Mouse (Mus musculus) neural tube, embryonic 11.5 days (tissue): ENCODE results near the gene Sars. TPM values are rescaled to one million over a fixed set of nuclear protein-coding genes. Genes with fewer than 3 reads are reported as not detected.

Source experiments
- ATAC-seq: fragments of 200-750 bp; cut with Nextera tagmentation; 2 replicates; pipeline ENCODE4 v1.8.0; 2017; ENCODE audit warnings: moderate number of reproducible peaks, mild to moderate bottlenecking, moderate TSS enrichment, moderate library complexity; ENCODE audit not compliant: insufficient read depth, low FRiP score, low TSS enrichment
- DNase-seq: peaks from one replicate; pipeline ENCODE4 v3.0.0-alpha.2; 2015; ENCODE audit warnings: low spot score
- H3K27ac ChIP-seq: fragments of 300-500 bp; sonication (generic); 2 replicates; pipeline ENCODE4 v1.5.1; 2014; ENCODE audit warnings: low read depth, mild to moderate bottlenecking, low read length
- H3K27me3 ChIP-seq: fragments of 300-500 bp; sonication (generic); 2 replicates; pipeline ENCODE4 v1.6.1; 2014; ENCODE audit warnings: mild to moderate bottlenecking, low read length, mixed read lengths; ENCODE audit not compliant: control insufficient read depth, insufficient read depth
- H3K36me3 ChIP-seq: fragments of 300-500 bp; sonication (generic); 2 replicates; pipeline ENCODE4 v1.6.1; 2014; ENCODE audit warnings: mild to moderate bottlenecking, low read length, moderate library complexity, mixed read lengths; ENCODE audit not compliant: control insufficient read depth, insufficient read depth
- H3K4me1 ChIP-seq: fragments of 300-500 bp; sonication (generic); 2 replicates; pipeline ENCODE4 v1.6.1; 2014; ENCODE audit warnings: low read length, mixed read lengths; ENCODE audit not compliant: control insufficient read depth, insufficient read depth
- H3K4me2 ChIP-seq: fragments of 300-500 bp; sonication (generic); 2 replicates; pipeline ENCODE4 v1.6.1; 2014; ENCODE audit warnings: low read depth, mild to moderate bottlenecking, moderate library complexity
- H3K4me3 ChIP-seq: fragments of 300-500 bp; sonication (generic); 2 replicates; pipeline ENCODE4 v1.5.1; 2014; ENCODE audit warnings: low read depth, low read length
- H3K9ac ChIP-seq: fragments of 300-500 bp; sonication (generic); 2 replicates; pipeline ENCODE4 v1.6.1; 2014; ENCODE audit warnings: mild to moderate bottlenecking, low read length
- H3K9me3 ChIP-seq: fragments of 300-500 bp; sonication (generic); 2 replicates; pipeline ENCODE4 v1.6.1; 2016; ENCODE audit warnings: low read length; ENCODE audit not compliant: control insufficient read depth
- WGBS: fragments of 180-500 bp; shearing (Covaris S2); extraction: QIAGEN DNeasy Blood & Tissue Kit; methylation state at CpG from one replicate; pipeline ENCODE4 v1.1.7; 2014; 5-methylcytosine and 5-hydroxymethylcytosine counted together
- polyA plus RNA-seq: library from polyadenylated mRNA; unstranded; fragments of >200 nt; fragmentation: Nextera tagmentation; extraction: Ambion mirVana; gene quantifications from 2 replicates; pipeline ENCODE4 v1.2.1, GENCODE M21; 2014

Sars gene
- polyA plus RNA-seq, 1 experiment from 2014 or later: 216 TPM

DNA sequence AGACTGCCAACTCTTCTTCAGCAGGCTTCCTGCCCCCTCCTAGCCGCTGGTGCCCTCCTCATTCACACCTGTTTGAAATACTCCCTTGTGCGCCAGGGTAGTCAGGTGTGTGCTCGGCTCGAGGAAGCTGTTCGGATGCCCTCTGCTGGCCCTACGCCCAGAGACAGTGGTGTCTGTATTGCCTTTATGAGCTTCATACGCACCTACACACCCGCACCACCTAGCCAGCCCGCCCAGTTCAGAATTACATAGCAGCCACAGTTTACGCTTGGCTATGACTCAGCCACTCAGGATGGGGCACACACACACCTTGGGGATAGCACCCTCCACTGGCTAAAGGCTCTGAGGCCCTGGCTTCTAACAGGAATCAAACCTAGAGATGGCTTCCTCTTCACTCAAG is 13.9 kb upstream of the Sars start:
- Histone ChIP-seq H3K4me1 (no peaks in the 10 kb centered on the region), H3K9ac (no peak overlapping the region), H3K27me3 (no peaks in the 10 kb centered on the region), H3K9me3 (no peaks in the 10 kb centered on the region), H3K4me2 (no peak overlapping the region), H3K27ac (no peak overlapping the region), H3K4me3 (no peak overlapping the region), H3K36me3 (no peaks in the 10 kb centered on the region)
- DNase-seq: no peak
- 43% methylated on average over 10 of the region's 10 CpGs for WGBS
- no peak for ATAC-seq

DNA sequence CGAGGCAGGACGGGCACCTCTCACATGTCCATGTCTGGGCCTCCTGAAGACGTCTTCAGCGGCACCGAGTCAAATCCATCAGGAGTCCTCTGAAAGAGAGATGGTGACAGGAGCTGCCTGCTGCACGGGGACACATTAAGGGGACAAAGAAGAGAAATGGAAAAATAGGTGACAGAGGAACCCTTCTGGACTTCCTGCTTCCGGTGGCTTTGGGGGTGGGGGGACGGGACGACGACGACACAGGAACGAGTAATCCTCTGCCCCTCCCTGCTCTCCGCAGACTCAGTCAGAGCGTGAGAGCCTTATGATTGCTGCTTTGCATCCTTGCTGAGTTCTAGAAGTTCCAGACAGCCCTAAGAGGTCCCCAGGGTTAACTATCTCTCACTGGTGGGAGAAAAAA is 13.4 kb upstream of the Sars start:
- H3K9ac ChIP-seq: no peak overlapping the region
- no peaks in the 10 kb centered on the region for H3K9me3 ChIP-seq
- ATAC-seq: no peak
- 63% methylated on average over 14 of the region's 14 CpGs for WGBS
- no peak overlapping the region for H3K4me2 ChIP-seq
- no peaks in the 10 kb centered on the region for H3K27me3 ChIP-seq
- H3K27ac ChIP-seq: no peak overlapping the region
- H3K4me3 ChIP-seq: no peak overlapping the region
- no peak for DNase-seq
- no peaks in the 10 kb centered on the region for H3K4me1 ChIP-seq
- no peaks in the 10 kb centered on the region for H3K36me3 ChIP-seq

DNA sequence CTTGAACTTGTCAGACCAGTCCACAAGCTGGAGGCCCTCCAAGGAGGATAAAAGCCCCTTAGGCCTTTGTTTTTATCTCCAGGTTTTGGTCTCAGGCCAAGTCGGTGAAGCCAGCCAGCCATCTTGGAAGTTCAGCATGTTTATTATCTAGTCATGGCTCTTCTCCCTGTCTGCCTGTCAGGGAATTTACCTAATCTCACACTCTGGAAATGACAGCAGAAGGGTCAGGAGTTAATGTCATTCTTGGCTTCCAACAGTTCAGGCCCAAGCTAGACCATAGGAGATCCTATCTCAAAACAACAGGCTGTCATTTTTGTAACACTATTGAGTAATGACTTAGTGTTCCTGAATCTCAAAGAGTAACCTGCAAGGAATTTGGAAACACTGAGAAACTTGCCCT is 9.2 kb upstream of the Sars start:
- Histone ChIP-seq H3K9ac (no peak overlapping the region), H3K9me3 (no peaks in the 10 kb centered on the region), H3K4me2 (no peak overlapping the region), H3K27me3 (no peaks in the 10 kb centered on the region), H3K36me3 (no peaks in the 10 kb centered on the region), H3K27ac (no peak overlapping the region), H3K4me1 (no peaks in the 10 kb centered on the region), H3K4me3 (no peak overlapping the region)
- 82% methylated on average over 1 of the region's 1 CpGs for WGBS
- no peak for DNase-seq
- ATAC-seq: no peak

DNA sequence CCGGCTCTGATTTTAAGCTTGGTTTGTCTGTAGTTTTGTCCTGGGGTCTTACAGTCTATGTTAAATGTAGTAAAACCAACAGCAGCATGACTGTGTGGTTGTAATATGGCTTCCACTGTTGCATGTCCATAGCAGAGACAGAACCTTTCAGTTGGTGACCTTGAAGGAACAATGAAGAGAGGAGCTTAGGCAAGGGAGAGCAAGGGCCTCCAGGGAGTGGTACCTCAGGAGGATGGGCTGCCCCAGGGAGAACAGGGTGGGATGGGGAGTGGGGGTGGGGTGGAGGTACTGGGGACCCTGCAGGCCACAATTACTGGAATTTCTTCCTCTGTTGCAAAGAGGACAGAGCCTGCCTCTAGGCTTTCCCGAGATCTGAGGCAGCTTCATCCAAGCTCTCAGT is 7.0 kb upstream of the Sars start:
- H3K9me3 ChIP-seq: no peaks in the 10 kb centered on the region
- H3K4me3 ChIP-seq: no peak overlapping the region
- no peak for ATAC-seq
- 85% methylated on average over 2 of the region's 2 CpGs for WGBS
- no peak overlapping the region for H3K4me2 ChIP-seq
- DNase-seq: no peak
- no peaks in the 10 kb centered on the region for H3K27me3 ChIP-seq
- H3K4me1 ChIP-seq: no peaks in the 10 kb centered on the region
- no peak overlapping the region for H3K27ac ChIP-seq
- H3K36me3 ChIP-seq: no peaks in the 10 kb centered on the region
- no peak overlapping the region for H3K9ac ChIP-seq

DNA sequence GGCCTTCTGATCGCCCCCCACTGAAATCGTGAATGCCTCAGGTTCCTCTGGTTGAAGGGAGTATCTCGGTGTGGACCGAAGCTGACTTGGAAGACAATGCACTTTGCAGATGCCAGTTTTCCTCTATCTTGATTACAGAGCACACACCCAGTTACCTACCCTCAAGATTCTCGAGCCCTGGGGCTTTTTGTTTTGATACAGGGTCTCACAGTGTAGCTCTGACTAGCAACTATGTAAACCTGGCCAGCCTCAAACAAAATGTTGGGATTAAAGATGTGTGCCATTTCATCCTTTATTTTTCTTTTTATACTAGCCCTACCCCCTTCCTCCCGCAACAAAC is 327 bp upstream of the Sars start:
- peak; percentile 22; the same call in 1 of the 2 replicates for ATAC-seq
- H3K27ac ChIP-seq: no peak overlapping the region
- H3K4me2 ChIP-seq: peak overlapping the region; percentile 92
- peak overlapping the region; percentile 90 for H3K4me3 ChIP-seq
- H3K9ac ChIP-seq: peak overlapping the region; percentile 83
- 15% methylated on average over 6 of the region's 6 CpGs for WGBS
- peaks cover 8% of the 10 kb centered on the region for H3K4me1 ChIP-seq
- H3K27me3 ChIP-seq: no peaks in the 10 kb centered on the region
- H3K36me3 ChIP-seq: no peaks in the 10 kb centered on the region
- H3K9me3 ChIP-seq: no peaks in the 10 kb centered on the region
- no peak for DNase-seq

DNA sequence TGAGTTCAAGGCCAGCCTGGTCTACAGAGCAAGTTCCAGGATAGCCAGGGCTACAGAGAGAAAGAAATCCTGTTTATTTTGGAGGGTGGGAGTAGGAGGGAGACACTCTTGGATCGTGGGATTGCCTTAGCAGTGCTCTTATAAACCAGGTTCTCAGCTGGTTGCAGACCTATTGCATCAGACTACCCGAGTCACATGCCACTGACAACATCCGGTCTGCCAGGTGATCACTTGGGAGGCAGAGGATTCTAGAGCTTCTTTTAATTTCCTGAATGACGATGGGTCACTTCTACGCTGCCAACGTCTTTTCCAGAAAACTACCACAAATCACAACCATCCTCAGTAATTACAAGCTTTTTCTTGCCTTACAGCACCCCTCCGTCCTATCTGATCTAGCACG is 980 bp downstream of the Sars start:
- H3K4me1 ChIP-seq: peaks cover 8% of the 10 kb centered on the region

DNA sequence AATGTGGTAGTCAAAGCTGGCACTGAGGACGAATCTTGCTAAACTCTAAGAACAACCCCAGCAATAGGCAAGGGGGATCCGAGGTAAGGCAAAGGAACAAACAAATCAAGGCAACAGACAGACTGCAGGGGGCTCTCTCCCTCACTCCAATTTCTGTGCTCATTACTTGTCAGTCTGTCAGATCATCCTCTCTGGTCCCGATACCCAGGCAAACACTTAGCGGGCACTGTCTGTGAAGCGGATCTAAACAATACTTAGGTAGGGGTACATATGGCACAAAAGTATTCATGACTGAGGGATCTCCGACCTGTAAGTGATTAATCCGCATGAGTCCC is 8.7 kb downstream of the Sars start:
- Histone ChIP-seq H3K27ac (peak overlapping the region; percentile 21; the same call in 1 of the 2 replicates), H3K4me3 (no peak overlapping the region), H3K9ac (no peak overlapping the region), H3K9me3 (no peaks in the 10 kb centered on the region), H3K27me3 (no peaks in the 10 kb centered on the region), H3K36me3 (peaks cover 5% of the 10 kb centered on the region), H3K4me2 (no peak overlapping the region), H3K4me1 (peaks cover 28% of the 10 kb centered on the region)
- no peak for ATAC-seq
- DNase-seq: no peak
- 79% methylated on average over 7 of the region's 7 CpGs for WGBS

More for the DNA sequence above, 980 bp downstream of the Sars start:
- H3K9ac ChIP-seq: peak overlapping the region; percentile 83
- no peaks in the 10 kb centered on the region; the same call in 1 of the 2 replicates for H3K36me3 ChIP-seq
- no peak for DNase-seq
- H3K27ac ChIP-seq: no peak overlapping the region
- H3K4me3 ChIP-seq: peak overlapping the region; percentile 90
- 34% methylated on average over 8 of the region's 8 CpGs for WGBS
- H3K9me3 ChIP-seq: no peaks in the 10 kb centered on the region
- peak overlapping the region; percentile 92 for H3K4me2 ChIP-seq
- H3K27me3 ChIP-seq: no peaks in the 10 kb centered on the region
- no peak for ATAC-seq

DNA sequence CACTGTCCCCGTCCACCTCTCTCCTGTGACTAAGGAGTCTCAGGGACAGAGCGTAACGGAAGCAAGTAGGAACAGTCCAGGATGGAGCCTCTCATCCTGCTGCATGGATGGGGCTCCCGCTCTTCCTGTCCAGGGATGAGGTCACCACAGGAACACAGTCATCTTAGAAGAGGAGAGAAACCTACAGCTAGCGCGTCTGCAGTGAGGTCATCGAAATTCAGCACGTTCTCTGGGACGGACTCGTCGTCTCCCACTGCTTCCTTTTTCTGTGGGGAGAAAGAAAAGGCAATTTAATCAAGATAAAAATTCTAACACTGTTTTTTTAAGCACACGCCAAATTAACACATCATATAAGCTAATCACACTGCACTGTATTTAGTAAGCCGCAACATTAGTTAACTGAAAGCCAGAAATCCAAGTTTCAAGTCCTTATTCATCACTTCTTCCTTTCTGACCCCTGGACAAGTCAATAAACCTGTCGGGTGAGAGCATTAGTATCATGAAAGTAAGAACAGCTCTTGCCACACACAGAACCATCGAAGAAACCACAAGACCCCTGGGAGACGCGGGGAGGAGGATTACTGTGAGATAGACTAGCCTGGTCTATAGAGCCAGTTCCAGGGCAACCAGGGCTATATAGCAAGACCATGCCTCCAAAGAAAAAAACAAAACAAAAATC is 9.2 kb downstream of the Sars start:
- DNase-seq (no peak), ATAC-seq (no peak)
- Histone ChIP-seq H3K27me3 (no peaks in the 10 kb centered on the region), H3K4me3 (no peak overlapping the region), H3K27ac (peak overlapping the region; percentile 91), H3K9ac (0 out of 2 replicates have a peak overlapping the region, but pooled peaks have one; percentile 15), H3K9me3 (no peaks in the 10 kb centered on the region), H3K4me1 (peaks cover 30% of the 10 kb centered on the region), H3K36me3 (peaks cover 8% of the 10 kb centered on the region), H3K4me2 (no peak overlapping the region)
- 85% methylated on average over 17 of the region's 17 CpGs for WGBS

DNA sequence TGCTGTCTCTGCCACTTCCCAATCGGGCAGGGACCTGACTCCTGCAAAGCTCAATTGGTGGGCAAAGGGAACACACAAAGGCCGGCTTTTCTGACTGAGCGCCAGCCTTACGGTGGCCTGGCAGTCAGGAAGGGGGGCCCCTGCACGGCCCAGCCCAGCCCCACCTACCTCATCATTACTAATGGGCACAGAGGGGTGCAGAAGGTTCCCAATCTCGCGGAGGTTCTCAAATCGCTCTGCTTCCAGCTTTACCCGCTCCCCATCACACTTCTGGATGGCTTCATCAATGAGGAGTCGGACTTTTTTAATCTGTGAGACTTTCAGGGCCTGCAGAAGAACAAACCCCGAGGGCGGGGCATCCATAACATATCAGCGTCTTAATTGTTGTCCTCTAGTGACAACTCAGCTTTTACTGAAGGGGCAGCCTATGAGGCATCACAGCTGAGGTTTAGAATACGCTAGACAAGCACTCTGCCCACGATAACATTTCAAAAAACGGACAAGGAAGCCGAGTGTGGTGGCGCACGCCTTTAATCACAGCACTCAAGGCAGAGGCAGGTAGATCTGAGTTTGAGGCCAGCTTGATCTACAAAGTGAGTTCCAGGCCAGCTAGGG is 11.0 kb downstream of the Sars start:
- DNase-seq: no peak
- no peak overlapping the region for H3K4me3 ChIP-seq
- H3K4me2 ChIP-seq: no peak overlapping the region
- H3K27me3 ChIP-seq: no peaks in the 10 kb centered on the region
- no peaks in the 10 kb centered on the region for H3K9me3 ChIP-seq
- peaks cover 10% of the 10 kb centered on the region for H3K36me3 ChIP-seq
- peaks cover 30% of the 10 kb centered on the region for H3K4me1 ChIP-seq
- peak overlapping the region; percentile 42; the same call in 1 of the 2 replicates for H3K9ac ChIP-seq
- peak overlapping the region; percentile 91 for H3K27ac ChIP-seq
- ATAC-seq: peak; percentile 88
- WGBS: 22% methylated on average over 19 of the region's 19 CpGs
